Comparison of ENCODE assay signal across 8 mouse cellular contexts in genomic region chr6:38636852-38637618, GRCm38 (mm10). TPM values are rescaled to one million over a fixed set of nuclear protein-coding genes. Genes with fewer than 3 reads are reported as not detected.
DNase-seq lines count a peak whose midpoint lies in the region; ATAC-seq and TF ChIP-seq lines count a peak whose summit lies in the region.

TSS of gene Klrg2 (minus strand) at chr6:38637242.

- H3K4me1 ChIP-seq in bone marrow macrophage, adult 2 months (ENCODE audit: control insufficient read depth, insufficient read depth, low read length) = peaks cover 29% of the 10 kb centered on the region
- H3K4me1 ChIP-seq in forebrain, embryonic 16.5 days (replicated peaks; ENCODE audit: control insufficient read depth, insufficient read depth, low read length) = peaks cover 21% of the 10 kb centered on the region
- 0 out of 2 replicates have a peak, but pooled peaks cover 4% of the 10 kb centered on the region for H3K4me1 ChIP-seq in hindbrain, embryonic 11.5 days (replicated peaks; ENCODE audit: control insufficient read depth, insufficient read depth, low read length)
- peaks cover 19% of the 10 kb centered on the region for H3K4me1 ChIP-seq in limb, embryonic 13.5 days
- peaks cover 13% of the 10 kb centered on the region for H3K4me1 ChIP-seq in midbrain, embryonic 11.5 days (ENCODE audit: control insufficient read depth, insufficient read depth, low read length)
- peaks cover 17% of the 10 kb centered on the region for H3K4me1 ChIP-seq in stomach, embryonic 15.5 days

- H3K36me3 ChIP-seq in forebrain, embryonic 16.5 days (ENCODE audit: control insufficient read depth, insufficient read depth) = no peaks in the 10 kb centered on the region
- no peaks in the 10 kb centered on the region for H3K36me3 ChIP-seq in hindbrain, embryonic 11.5 days (ENCODE audit: control insufficient read depth, insufficient read depth, low read length)
- H3K36me3 ChIP-seq in limb, embryonic 13.5 days = 0 out of 2 replicates have a peak, but pooled peaks cover 4% of the 10 kb centered on the region
- no peaks in the 10 kb centered on the region for H3K36me3 ChIP-seq in midbrain, embryonic 11.5 days (ENCODE audit: control insufficient read depth, insufficient read depth, low read length)
- no peaks in the 10 kb centered on the region for H3K36me3 ChIP-seq in stomach, embryonic 15.5 days

- peak within 1 kb of the TSS; percentile 96 for H3K4me2 ChIP-seq in forebrain, embryonic 16.5 days (ENCODE audit: low read length)
- peak within 1 kb of the TSS; percentile 98 for H3K4me2 ChIP-seq in hindbrain, embryonic 11.5 days (replicated peaks; ENCODE audit: low read depth, low read length)
- peak within 1 kb of the TSS; percentile 99 for H3K4me2 ChIP-seq in limb, embryonic 13.5 days (replicated peaks)
- H3K4me2 ChIP-seq in midbrain, embryonic 11.5 days = peak within 1 kb of the TSS; percentile 98
- H3K4me2 ChIP-seq in stomach, embryonic 15.5 days = peak within 1 kb of the TSS; percentile 99

- H3K27me3 ChIP-seq in forebrain, embryonic 16.5 days (replicated peaks; ENCODE audit: control insufficient read depth, insufficient read depth, low read length) = peaks cover 28% of the 10 kb centered on the region
- H3K27me3 ChIP-seq in hindbrain, embryonic 11.5 days (ENCODE audit: control insufficient read depth, insufficient read depth, low read length) = peaks cover 44% of the 10 kb centered on the region
- H3K27me3 ChIP-seq in limb, embryonic 13.5 days = peaks cover 94% of the 10 kb centered on the region
- H3K27me3 ChIP-seq in midbrain, embryonic 11.5 days (ENCODE audit: control insufficient read depth, insufficient read depth, low read length) = peaks cover 37% of the 10 kb centered on the region
- peaks cover 68% of the 10 kb centered on the region for H3K27me3 ChIP-seq in stomach, embryonic 15.5 days (replicated peaks)

- no peaks in the 10 kb centered on the region for H3K9me3 ChIP-seq in forebrain, embryonic 16.5 days (ENCODE audit: control insufficient read depth, low read length)
- H3K9me3 ChIP-seq in hindbrain, embryonic 11.5 days (ENCODE audit: control insufficient read depth, low read length) = no peaks in the 10 kb centered on the region
- H3K9me3 ChIP-seq in limb, embryonic 13.5 days = no peaks in the 10 kb centered on the region
- H3K9me3 ChIP-seq in midbrain, embryonic 11.5 days (ENCODE audit: control insufficient read depth, low read length) = no peaks in the 10 kb centered on the region
- no peaks in the 10 kb centered on the region for H3K9me3 ChIP-seq in stomach, embryonic 15.5 days

- H3K27ac ChIP-seq in bone marrow macrophage, adult 2 months (ENCODE audit: insufficient read depth, low read depth, low read length) = no peak within 1 kb of the TSS
- H3K27ac ChIP-seq in forebrain, embryonic 16.5 days (ENCODE audit: low read length) = no peak within 1 kb of the TSS
- H3K27ac ChIP-seq in hindbrain, embryonic 11.5 days (ENCODE audit: low read depth, low read length) = no peak within 1 kb of the TSS
- H3K27ac ChIP-seq in limb, embryonic 13.5 days = no peak within 1 kb of the TSS
- no peak within 1 kb of the TSS for H3K27ac ChIP-seq in midbrain, embryonic 11.5 days (ENCODE audit: low read depth, low read length)
- no peak within 1 kb of the TSS for H3K27ac ChIP-seq in stomach, embryonic 15.5 days

- TF ChIP-seq CTCF in bone marrow macrophage, adult 2 months (IDR thresholded peaks at IDR 0.05; ENCODE audit: low read depth, low read length) = no peak

- peak; percentile 70 for ATAC-seq in forebrain, embryonic 16.5 days
- ATAC-seq in hindbrain, embryonic 11.5 days (ENCODE audit: low FRiP score) = peak; percentile 78
- peak; percentile 80 for ATAC-seq in limb, embryonic 13.5 days (ENCODE audit: low FRiP score, low read depth)
- ATAC-seq in midbrain, embryonic 11.5 days (ENCODE audit: low FRiP score) = peak; percentile 86
- peak; percentile 75 for ATAC-seq in stomach, embryonic 15.5 days (ENCODE audit: insufficient read depth, low FRiP score, low read depth)

- peak; percentile 39 to 42 for DNase-seq in cerebellum, adult 18-20 months
- DNase-seq in cerebellum, adult 11-12 months = no peak
- no peak for DNase-seq in hindbrain, embryonic 11.5 days (ENCODE audit: low spot score)
- DNase-seq in midbrain, embryonic 11.5 days (ENCODE audit: low spot score, missing footprints) = peak; percentile 95

- 2% methylated on average over 57 of the region's 60 CpGs for WGBS in forebrain, embryonic 16.5 days
- WGBS in hindbrain, embryonic 11.5 days = 3% methylated on average over 60 of the region's 60 CpGs
- 2% methylated on average over 50 of the region's 60 CpGs for WGBS in limb, embryonic 13.5 days
- 2% methylated on average over 50 of the region's 60 CpGs for WGBS in midbrain, embryonic 11.5 days
- WGBS in stomach, embryonic 15.5 days = 2% methylated on average over 60 of the region's 60 CpGs

- no peak for TF ChIP-seq POLR2A in bone marrow macrophage, adult 2 months (IDR thresholded peaks at IDR 0.05; ENCODE audit: borderline replicate concordance, low read depth, low read length)

- H3K4me3 ChIP-seq in bone marrow macrophage, adult 2 months (ENCODE audit: insufficient read depth, low read length) = peak within 1 kb of the TSS; percentile 77
- peak within 1 kb of the TSS; percentile 55 for H3K4me3 ChIP-seq in forebrain, embryonic 16.5 days (replicated peaks; ENCODE audit: low read length)
- H3K4me3 ChIP-seq in hindbrain, embryonic 11.5 days (ENCODE audit: low read depth, low read length) = peak within 1 kb of the TSS; percentile 49
- H3K4me3 ChIP-seq in limb, embryonic 13.5 days = peak within 1 kb of the TSS; percentile 60
- peak within 1 kb of the TSS; percentile 51 for H3K4me3 ChIP-seq in midbrain, embryonic 11.5 days (ENCODE audit: low read depth, low read length)
- peak within 1 kb of the TSS; percentile 53 for H3K4me3 ChIP-seq in stomach, embryonic 15.5 days (replicated peaks)

- peak within 1 kb of the TSS; percentile 48 for H3K9ac ChIP-seq in forebrain, embryonic 16.5 days (replicated peaks; ENCODE audit: low read depth, low read length)
- peak within 1 kb of the TSS; percentile 31; the same call in 1 of the 2 replicates for H3K9ac ChIP-seq in hindbrain, embryonic 11.5 days (ENCODE audit: low read depth, low read length)
- peak within 1 kb of the TSS; percentile 71 for H3K9ac ChIP-seq in limb, embryonic 13.5 days
- H3K9ac ChIP-seq in midbrain, embryonic 11.5 days (ENCODE audit: low read length) = peak within 1 kb of the TSS; percentile 50
- peak within 1 kb of the TSS; percentile 26; the same call in 1 of the 2 replicates for H3K9ac ChIP-seq in stomach, embryonic 15.5 days

RNA-seq across cellular contexts. Expression of gene Klrg2, which starts in this region (rescaled TPM):
- 0.64 TPM in 1 of 2 replicates, not detected in the other for polyA plus RNA-seq in bone marrow macrophage, adult 2 months (2012; ENCODE audit: insufficient read depth, insufficient read length, missing spikeins)
- polyA plus RNA-seq in forebrain, embryonic 16.5 days (2015; fragmentation: Nextera tagmentation; extraction: Ambion mirVana) = 0.14 TPM in 1 of 2 replicates, not detected in the other
- 0.08 and 0.14 TPM in 2 replicates for polyA plus RNA-seq in hindbrain, embryonic 11.5 days (2014; fragmentation: Nextera tagmentation; extraction: Ambion mirVana)
- polyA plus RNA-seq in limb, embryonic 13.5 days (2015; fragmentation: Nextera tagmentation; extraction: Ambion mirVana) = 0.45 TPM in 2 replicates
- polyA plus RNA-seq in midbrain, embryonic 11.5 days (2014; fragmentation: Nextera tagmentation; extraction: Ambion mirVana) = 0.07 and 0.11 TPM in 2 replicates
- 0.67 and 1.2 TPM in 2 replicates for polyA plus RNA-seq in stomach, embryonic 15.5 days (2015; fragmentation: Nextera tagmentation; extraction: Ambion mirVana)

Comparison
In these comparisons a context has a peak if more than half of its experiments do, and no peak if none do; other contexts are left out.
1. DNase-seq: peak in cerebellum, adult 18-20 months (2 of 2); none in cerebellum, adult 11-12 months (single experiment) and hindbrain, embryonic 11.5 days (single experiment).
2. Peak in ATAC-seq, H3K4me3 ChIP-seq, H3K9ac ChIP-seq and H3K4me2 ChIP-seq in forebrain, embryonic 16.5 days; RNA of the gene not detected or under 1 TPM.
3. Peak in ATAC-seq, H3K4me3 ChIP-seq, H3K9ac ChIP-seq and H3K4me2 ChIP-seq in hindbrain, embryonic 11.5 days; RNA of the gene not detected or under 1 TPM.
4. Peak in ATAC-seq, H3K4me3 ChIP-seq, H3K9ac ChIP-seq and H3K4me2 ChIP-seq in limb, embryonic 13.5 days; RNA of the gene not detected or under 1 TPM.
5. Peak in DNase-seq, ATAC-seq, H3K4me3 ChIP-seq, H3K9ac ChIP-seq and H3K4me2 ChIP-seq in midbrain, embryonic 11.5 days; RNA of the gene not detected or under 1 TPM.
6. Peak in every context shown above with its lines, with median percentiles within 50 percentile points of each other: H3K4me3 ChIP-seq, ATAC-seq, H3K4me2 ChIP-seq and H3K9ac ChIP-seq.